Mouse (Mus musculus) bone marrow, adult 2 months (tissue): ENCODE results near the gene Skp1a. TPM values are rescaled to one million over a fixed set of nuclear protein-coding genes. Genes with fewer than 3 reads are reported as not detected.

Source experiments
- H3K27ac ChIP-seq: fragments of 200-500 bp; 2 replicates; pipeline ENCODE4 v1.5.1; 2012; ENCODE audit warnings: low read depth, mild to moderate bottlenecking, control low read depth, inconsistent platforms, low read length; ENCODE audit not compliant: control insufficient read depth, poor library complexity, insufficient read depth
- H3K4me1 ChIP-seq: fragments of 200-500 bp; 2 replicates; pipeline ENCODE4 v1.6.1; 2011; ENCODE audit warnings: low read length; ENCODE audit not compliant: control insufficient read depth, insufficient read depth
- H3K4me3 ChIP-seq: fragments of 200-500 bp; replicated peaks from 2 replicates; pipeline ENCODE3; 2011; ENCODE audit warnings: mild to moderate bottlenecking, low read depth, low read length, control low read depth; ENCODE audit not compliant: control insufficient read depth
- CTCF ChIP-seq: fragments of 200-500 bp; IDR thresholded peaks from 2 replicates; pipeline ENCODE4 v1.5.1; 2011; ENCODE audit warnings: low read length, control low read depth; ENCODE audit not compliant: control insufficient read depth, insufficient read depth
- POLR2A ChIP-seq: fragments of 200-500 bp; IDR thresholded peaks from 2 replicates; pipeline ENCODE4 v1.6.1; 2011; ENCODE audit warnings: low read depth, mild to moderate bottlenecking, control low read depth, low read length, borderline replicate concordance; ENCODE audit not compliant: control insufficient read depth
- WGBS: fragments of 180-500 bp; shearing (Covaris S2); methylation state at CpG from one replicate; pipeline ENCODE4 v1.1.7; 2018; 5-methylcytosine and 5-hydroxymethylcytosine counted together
- polyA plus RNA-seq: library from polyadenylated mRNA; stranded (reverse); fragments of >200 nt; gene quantifications from 2 replicates; pipeline ENCODE4 v1.2.4, GENCODE M21; 2011; ENCODE audit warnings: low replicate concordance; ENCODE audit not compliant: missing spikeins, insufficient read depth, insufficient read length

Skp1a gene
- polyA plus RNA-seq, 1 experiment = 171 TPM

GRCm38 (mm10) chr11:52272619-52273018, 40.8 kb downstream of the Skp1a start:
- TF ChIP-seq CTCF (no peak), POLR2A (no peak)
- H3K4me3 ChIP-seq = no peak overlapping the region
- no peak overlapping the region for H3K27ac ChIP-seq
- peaks cover 3% of the 10 kb centered on the region for H3K4me1 ChIP-seq
- 75% methylated on average over 6 of the region's 6 CpGs for WGBS

DNA sequence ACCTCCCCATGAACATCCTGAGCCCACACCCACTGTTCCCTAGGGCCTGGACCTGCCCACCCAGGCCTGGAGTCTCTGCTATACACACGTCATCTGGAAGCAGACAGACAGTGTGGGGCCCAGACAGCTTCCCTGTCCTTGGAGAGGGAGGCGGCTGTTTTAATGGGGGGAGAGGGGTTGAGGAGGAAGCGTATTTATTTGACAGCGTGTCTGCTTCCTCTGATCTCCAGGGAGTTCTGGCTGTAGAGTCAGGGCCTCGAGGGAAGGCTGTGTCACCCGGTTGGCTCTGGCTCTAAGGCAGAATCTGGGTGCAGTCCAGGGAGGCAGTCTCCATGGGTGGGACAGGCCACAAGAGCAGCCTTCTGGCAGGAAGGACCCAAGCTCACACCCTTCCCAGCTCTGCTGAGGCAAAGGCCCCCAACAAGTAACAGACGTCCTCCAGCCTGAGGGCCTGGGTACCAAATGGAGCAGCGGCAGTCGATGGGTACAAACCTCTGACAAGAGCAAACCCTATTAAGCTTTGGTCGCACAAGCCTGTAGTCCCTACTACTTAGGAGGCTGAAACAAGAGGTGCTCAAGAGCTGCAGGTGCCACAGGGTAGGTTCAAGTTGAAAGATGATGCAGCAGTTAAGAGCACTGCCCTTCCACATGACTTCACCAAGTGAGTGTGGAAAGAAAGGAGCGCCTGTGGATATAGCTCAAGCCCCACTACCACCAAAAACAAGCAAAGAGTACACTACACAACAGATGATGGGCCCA, 41.6 kb downstream of the Skp1a start:
- TF ChIP-seq POLR2A (no peak), CTCF (no peak)
- Histone ChIP-seq H3K27ac (peak overlapping the region; percentile 21; the same call in 1 of the 2 replicates), H3K4me1 (peaks cover 3% of the 10 kb centered on the region; the same call in 1 of the 2 replicates), H3K4me3 (no peak overlapping the region)
- WGBS = 53% methylated on average over 11 of the region's 11 CpGs

- no peak for TF ChIP-seq POLR2A
- no peak for TF ChIP-seq CTCF
- H3K27ac ChIP-seq = no peak overlapping the region
- 64% methylated on average over 4 of the region's 4 CpGs for WGBS
- no peak overlapping the region for H3K4me3 ChIP-seq
- H3K4me1 ChIP-seq = peaks cover 3% of the 10 kb centered on the region; the same call in 1 of the 2 replicates
Measured at GRCm38 (mm10) chr11:52273942-52274330, 42.1 kb downstream of the Skp1a start.

DNA sequence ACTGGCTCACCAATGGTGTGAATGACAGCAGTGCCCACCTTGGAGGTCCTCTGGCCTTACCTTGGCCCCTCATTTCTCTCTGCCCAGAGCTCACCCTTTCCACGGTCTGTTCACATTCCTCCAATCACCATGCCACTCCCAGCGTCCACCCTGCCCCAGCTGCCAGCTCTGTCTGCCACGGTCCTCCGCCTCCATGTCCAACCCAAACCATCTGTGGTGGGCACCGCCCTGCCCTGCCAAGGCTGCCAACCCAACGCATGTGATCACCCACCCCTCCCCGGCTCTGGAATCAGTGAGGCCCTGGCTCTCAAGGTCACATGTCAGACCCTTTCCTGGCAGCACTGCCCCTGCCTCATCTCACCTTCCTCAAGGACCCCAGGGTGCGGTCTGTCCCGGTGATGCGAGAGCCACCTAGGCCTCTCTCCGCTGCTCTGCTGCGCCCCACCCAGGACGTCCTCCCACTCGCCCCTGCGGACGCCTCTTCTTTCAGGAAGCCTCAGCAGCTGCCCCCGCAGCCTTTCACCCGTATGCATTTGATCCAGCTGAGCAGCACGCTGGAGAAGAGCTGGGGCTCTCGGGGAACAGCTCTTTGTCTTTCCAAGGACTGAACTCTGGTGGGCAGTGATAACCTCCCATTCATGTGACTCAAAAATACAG, 42.8 kb downstream of the Skp1a start:
- peak overlapping the region; percentile 23; the same call in 1 of the 2 replicates for H3K27ac ChIP-seq
- no peak overlapping the region for H3K4me3 ChIP-seq
- TF ChIP-seq POLR2A (no peak; the same call in 1 of the 2 replicates), CTCF (no peak)
- peaks cover 3% of the 10 kb centered on the region; the same call in 1 of the 2 replicates for H3K4me1 ChIP-seq
- 81% methylated on average over 20 of the region's 20 CpGs for WGBS

GRCm38 (mm10) chr11:52275366-52275765, 43.6 kb downstream of the Skp1a start:
- H3K4me1 ChIP-seq = peaks cover 3% of the 10 kb centered on the region; the same call in 1 of the 2 replicates
- H3K4me3 ChIP-seq = no peak overlapping the region
- TF ChIP-seq POLR2A = no peak
- no peak for TF ChIP-seq CTCF
- 69% methylated on average over 8 of the region's 8 CpGs for WGBS
- H3K27ac ChIP-seq = no peak overlapping the region

- Histone ChIP-seq H3K27ac (peak overlapping the region; percentile 18), H3K4me3 (no peak overlapping the region), H3K4me1 (peaks cover 3% of the 10 kb centered on the region; the same call in 1 of the 2 replicates)
- 64% methylated on average over 9 of the region's 9 CpGs for WGBS
- no peak for TF ChIP-seq POLR2A
- no peak for TF ChIP-seq CTCF
Measured at GRCm38 (mm10) chr11:52275774-52276555, 44.2 kb downstream of the Skp1a start.

- no peak overlapping the region for H3K4me3 ChIP-seq
- H3K4me1 ChIP-seq = peaks cover 3% of the 10 kb centered on the region; the same call in 1 of the 2 replicates
- no peak overlapping the region for H3K27ac ChIP-seq
- 77% methylated on average over 8 of the region's 8 CpGs for WGBS
- no peak for TF ChIP-seq POLR2A
Measured at GRCm38 (mm10) chr11:52276961-52277391, 45.2 kb downstream of the Skp1a start.

DNA sequence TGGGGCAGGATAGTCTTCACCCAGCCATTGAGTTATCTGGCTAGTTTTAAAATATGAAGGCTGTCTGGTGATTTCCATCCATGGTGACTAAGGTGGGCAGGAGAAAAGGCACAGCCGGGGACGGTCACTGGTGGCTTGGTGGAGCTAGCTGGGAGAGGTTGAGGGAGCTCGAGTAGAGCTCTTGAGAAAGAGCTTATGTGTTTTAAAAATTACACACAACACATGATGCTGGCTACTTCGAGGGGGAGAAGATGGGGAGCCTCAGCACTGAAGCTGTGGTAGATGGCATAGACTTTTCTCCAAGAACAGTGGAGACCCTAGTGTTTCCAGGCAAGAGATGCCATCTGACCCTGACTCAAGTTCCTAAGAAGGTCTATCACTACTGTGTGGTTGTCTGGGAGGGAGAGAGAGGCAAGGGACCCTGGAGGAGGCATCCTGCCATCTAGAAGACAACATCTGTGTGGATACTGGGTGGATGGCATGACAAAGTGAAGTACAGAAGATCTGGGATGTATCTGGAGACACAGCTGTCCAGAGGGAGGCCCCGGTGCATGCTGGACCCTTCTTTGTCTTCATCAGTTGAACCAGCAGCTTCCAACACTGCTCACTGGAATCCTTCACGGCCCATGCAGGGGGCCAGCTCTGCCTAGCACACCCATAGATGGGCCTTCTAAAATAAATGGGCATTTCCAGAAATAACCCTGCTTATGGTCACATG, 45.8 kb downstream of the Skp1a start:
- H3K4me3 ChIP-seq = no peak overlapping the region
- H3K4me1 ChIP-seq = peaks cover 3% of the 10 kb centered on the region; the same call in 1 of the 2 replicates
- no peak for TF ChIP-seq CTCF
- TF ChIP-seq POLR2A = no peak
- WGBS = 72% methylated on average over 6 of the region's 6 CpGs
- H3K27ac ChIP-seq = no peak overlapping the region
